Mouse (Mus musculus) layer of hippocampus, postnatal 14 days (tissue): Measurements from ENCODE around the gene Grk1. TPM values are rescaled to one million over a fixed set of nuclear protein-coding genes. Genes with fewer than 3 reads are reported as not detected.

Experiments
- total RNA-seq, 2 experiments: library from RNA; stranded (reverse); gene quantifications; 2 replicates each; pipeline ENCODE4 v1.2.3; 2021

Gene Grk1
- total RNA-seq, 2 experiments from 2014 or later = not detected

Other genes with a start within 250 kb of the Grk1 start
- 100 to 1,000 TPM; 318 to 321 TPM for gene Lamp1, start 245.9 kb upstream of the Grk1 start, total RNA-seq
- 1 to 10 TPM; 6.2 to 8.4 TPM for gene Grtp1, start 204.5 kb upstream of the Grk1 start, total RNA-seq
- gene Adprhl1, start 150.9 kb upstream of the Grk1 start, total RNA-seq = 1 to 10 TPM; 1.5 to 1.6 TPM
- gene Dcun1d2, start 117.0 kb upstream of the Grk1 start, total RNA-seq = 10 to 100 TPM; 29.3 to 31.1 TPM
- gene Tmco3, start 116.9 kb upstream of the Grk1 start, total RNA-seq = 10 to 100 TPM; 47.1 to 49.9 TPM
- 10 to 100 TPM; 64.8 to 71.4 TPM for gene Tfdp1, start 66.3 kb upstream of the Grk1 start, total RNA-seq
- gene Atp4b, start 8.3 kb upstream of the Grk1 start, total RNA-seq = not detected
- gene Tmem255b, start 30.1 kb downstream of the Grk1 start, total RNA-seq = 1 to 10 TPM; 7.3 to 8.4 TPM
- gene Gas6, start 89.4 kb downstream of the Grk1 start, total RNA-seq = 100 to 1,000 TPM; 104 to 115 TPM
- 1 to 10 TPM in 1 of 2 experiments, under 1 TPM in 1; 0.41 to 1.3 TPM for gene 1700029H14Rik, start 157.4 kb downstream of the Grk1 start, total RNA-seq